Mouse (Mus musculus): ENCODE results near the gene Trhr2. TPM values are rescaled to one million over a fixed set of nuclear protein-coding genes. Genes with fewer than 3 reads are reported as not detected.

Gene Trhr2
- polyA plus RNA-seq, 1 experiment from 2014 or later, result not detected

GRCm38 (mm10) chr8:122336251-122336910 is 24.2 kb downstream of the Trhr2 start:
- no peaks in the 10 kb centered on the region for H3K9me3 ChIP-seq
- peaks cover 41% of the 10 kb centered on the region for H3K36me3 ChIP-seq (replicated peaks)
- H3K27ac ChIP-seq (replicated peaks), result peak overlapping the region; percentile 37; the same call in 1 of the 2 replicates
- peak overlapping the region; percentile 73 for H3K4me3 ChIP-seq
- peaks cover 95% of the 10 kb centered on the region for H3K27me3 ChIP-seq (replicated peaks; ENCODE audit: low read depth, poor library complexity, severe bottlenecking)
- peaks cover 30% of the 10 kb centered on the region for H3K4me1 ChIP-seq
- WGBS, result 1% methylated on average over 81 of the region's 81 CpGs
- peak; percentile 85 for DNase-seq (ENCODE audit: low spot score)

DNA sequence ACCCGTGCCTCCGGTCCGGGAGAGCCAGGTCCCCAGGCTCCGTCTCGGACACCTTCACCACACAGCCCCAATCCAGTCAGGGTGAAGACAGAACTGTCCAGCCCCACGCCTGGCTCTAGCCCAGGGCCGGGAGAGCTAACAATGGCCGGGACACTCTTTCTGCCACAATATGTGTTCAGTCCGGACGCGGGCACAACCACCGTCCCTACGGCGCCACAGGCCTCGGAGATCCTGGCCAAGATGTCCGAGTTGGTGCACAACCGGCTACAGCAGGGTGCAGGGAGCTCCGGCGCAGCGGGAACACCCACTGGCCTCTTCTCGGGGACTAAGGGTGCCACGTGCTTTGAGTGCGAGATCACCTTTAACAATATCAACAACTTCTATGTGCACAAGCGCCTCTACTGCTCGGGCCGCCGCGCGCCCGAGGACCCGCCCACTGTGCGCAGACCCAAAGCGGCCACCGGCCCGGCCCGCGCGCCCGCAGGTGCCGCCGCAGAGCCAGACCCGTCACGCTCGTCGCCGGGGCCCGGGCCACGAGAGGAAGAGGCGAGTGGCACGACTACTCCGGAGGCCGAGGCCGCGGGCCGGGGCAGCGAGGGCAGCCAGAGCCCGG is 24.8 kb downstream of the Trhr2 start:
- Histone ChIP-seq H3K4me3 (peak overlapping the region; percentile 73), H3K27ac (replicated peaks) (peak overlapping the region; percentile 37; the same call in 1 of the 2 replicates), H3K36me3 (replicated peaks) (peaks cover 41% of the 10 kb centered on the region), H3K27me3 (replicated peaks; ENCODE audit: low read depth, poor library complexity, severe bottlenecking) (peaks cover 95% of the 10 kb centered on the region), H3K4me1 (peaks cover 34% of the 10 kb centered on the region), H3K9me3 (no peaks in the 10 kb centered on the region)
- 8% methylated on average over 57 of the region's 57 CpGs for WGBS
- DNase-seq (ENCODE audit: low spot score), result no peak

DNA sequence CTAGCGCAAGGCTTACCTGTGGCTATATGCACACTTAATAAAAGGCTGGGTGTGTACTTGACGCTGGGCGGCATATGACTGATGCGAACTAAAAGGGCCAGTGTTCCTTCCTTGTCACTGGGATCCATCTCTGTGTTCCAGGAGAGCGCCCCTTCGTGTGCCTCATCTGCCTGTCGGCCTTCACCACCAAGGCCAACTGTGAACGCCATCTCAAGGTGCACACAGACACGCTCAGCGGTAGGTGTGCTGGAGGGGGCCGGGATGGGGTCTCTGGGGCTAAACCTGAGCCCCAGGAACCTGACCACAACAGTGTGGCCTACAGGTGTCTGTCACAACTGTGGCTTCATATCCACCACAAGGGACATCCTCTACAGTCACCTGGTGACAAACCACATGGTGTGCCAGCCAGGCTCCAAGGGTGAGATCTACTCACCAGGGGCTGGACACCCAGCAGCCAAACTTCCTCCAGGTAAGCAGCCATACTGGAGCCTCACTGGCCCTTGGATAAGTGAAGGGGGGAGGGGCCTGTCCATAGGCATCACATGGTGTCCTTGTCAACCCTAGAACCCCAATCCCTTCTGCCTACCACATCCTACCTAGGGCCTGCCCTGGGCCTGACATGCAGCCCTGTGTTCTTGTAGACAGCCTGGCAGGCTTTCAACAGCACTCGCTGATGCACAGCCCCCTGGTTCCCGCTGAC is 25.6 kb downstream of the Trhr2 start:
- Histone ChIP-seq H3K36me3 (replicated peaks) (peaks cover 41% of the 10 kb centered on the region), H3K27me3 (replicated peaks; ENCODE audit: low read depth, poor library complexity, severe bottlenecking) (peaks cover 92% of the 10 kb centered on the region), H3K27ac (replicated peaks) (no peak overlapping the region), H3K9me3 (no peaks in the 10 kb centered on the region), H3K4me1 (peaks cover 35% of the 10 kb centered on the region), H3K4me3 (peak overlapping the region; percentile 73)
- no peak for DNase-seq (ENCODE audit: low spot score)
- 85% methylated on average over 13 of the region's 13 CpGs for WGBS

- Histone ChIP-seq H3K4me3 (no peak overlapping the region), H3K36me3 (replicated peaks) (peaks cover 41% of the 10 kb centered on the region), H3K27ac (replicated peaks) (no peak overlapping the region), H3K4me1 (peaks cover 45% of the 10 kb centered on the region), H3K9me3 (no peaks in the 10 kb centered on the region), H3K27me3 (replicated peaks; ENCODE audit: low read depth, poor library complexity, severe bottlenecking) (peaks cover 80% of the 10 kb centered on the region)
- no peak for DNase-seq (ENCODE audit: low spot score)
- whole genome bisulfite sequencing, result 81% methylated on average over 7 of the region's 7 CpGs
Measured at GRCm38 (mm10) chr8:122333531-122333930, 27.0 kb downstream of the Trhr2 start.

DNA sequence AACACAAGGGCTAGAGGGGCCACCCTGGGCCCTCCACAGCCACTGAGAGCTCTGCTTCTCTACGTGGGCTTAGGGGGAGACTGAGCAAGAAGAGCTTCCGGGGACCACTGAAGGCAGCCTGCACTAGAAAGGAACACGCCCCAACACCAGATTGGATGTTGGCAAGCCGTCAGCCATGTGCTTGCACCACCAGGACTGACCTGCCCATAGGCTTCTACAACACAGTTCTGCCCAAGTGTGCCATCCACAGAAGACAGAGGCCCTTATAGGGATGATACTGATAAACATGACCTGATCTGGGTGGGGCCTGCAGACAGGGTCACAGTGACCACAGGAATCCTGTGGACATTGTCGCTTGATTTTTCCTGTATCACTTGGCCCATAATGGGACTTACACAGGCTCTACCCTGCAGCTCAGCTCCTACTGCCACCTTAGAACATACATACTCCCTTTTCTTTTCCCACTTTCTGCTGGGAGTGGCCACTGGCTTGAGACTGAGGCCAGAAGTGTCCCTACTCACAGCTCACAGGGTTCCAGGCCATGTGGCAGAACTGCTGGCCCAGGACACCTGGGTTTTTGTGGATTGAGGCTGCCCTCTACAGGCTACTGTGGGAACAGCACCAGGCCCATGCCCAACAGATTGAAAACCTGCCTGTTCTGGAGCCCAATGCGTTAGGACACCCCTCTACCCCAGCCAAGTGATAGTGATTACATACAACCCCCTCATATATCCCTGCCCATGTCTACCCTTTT is 27.6 kb downstream of the Trhr2 start:
- Histone ChIP-seq H3K27ac (replicated peaks) (no peak overlapping the region), H3K4me1 (peaks cover 46% of the 10 kb centered on the region), H3K36me3 (replicated peaks) (peaks cover 40% of the 10 kb centered on the region), H3K27me3 (replicated peaks; ENCODE audit: low read depth, poor library complexity, severe bottlenecking) (peaks cover 80% of the 10 kb centered on the region), H3K4me3 (no peak overlapping the region), H3K9me3 (no peaks in the 10 kb centered on the region)
- 69% methylated on average over 6 of the region's 6 CpGs for whole genome bisulfite sequencing
- peak; percentile 86 for DNase-seq (ENCODE audit: low spot score)

GRCm38 (mm10) chr8:122331134-122331523 is 29.4 kb downstream of the Trhr2 start:
- H3K36me3 ChIP-seq (replicated peaks), result peaks cover 27% of the 10 kb centered on the region
- WGBS, result 70% methylated on average over 3 of the region's 3 CpGs
- no peaks in the 10 kb centered on the region for H3K9me3 ChIP-seq
- peak overlapping the region; percentile 30; the same call in 1 of the 2 replicates for H3K27ac ChIP-seq (replicated peaks)
- H3K4me1 ChIP-seq, result peaks cover 40% of the 10 kb centered on the region
- no peak overlapping the region for H3K4me3 ChIP-seq
- H3K27me3 ChIP-seq (replicated peaks; ENCODE audit: low read depth, poor library complexity, severe bottlenecking), result peaks cover 73% of the 10 kb centered on the region
- no peak for DNase-seq (ENCODE audit: low spot score)

GRCm38 (mm10) chr8:122330446-122331133 is 30.0 kb downstream of the Trhr2 start:
- DNase-seq (ENCODE audit: low spot score), result no peak
- 77% methylated on average over 12 of the region's 12 CpGs for WGBS
- Histone ChIP-seq H3K27me3 (replicated peaks; ENCODE audit: low read depth, poor library complexity, severe bottlenecking) (peaks cover 73% of the 10 kb centered on the region), H3K27ac (replicated peaks) (0 out of 2 replicates have a peak overlapping the region, but pooled peaks have one; percentile 30), H3K9me3 (no peaks in the 10 kb centered on the region), H3K36me3 (replicated peaks) (peaks cover 27% of the 10 kb centered on the region), H3K4me1 (peaks cover 40% of the 10 kb centered on the region), H3K4me3 (no peak overlapping the region)

DNA sequence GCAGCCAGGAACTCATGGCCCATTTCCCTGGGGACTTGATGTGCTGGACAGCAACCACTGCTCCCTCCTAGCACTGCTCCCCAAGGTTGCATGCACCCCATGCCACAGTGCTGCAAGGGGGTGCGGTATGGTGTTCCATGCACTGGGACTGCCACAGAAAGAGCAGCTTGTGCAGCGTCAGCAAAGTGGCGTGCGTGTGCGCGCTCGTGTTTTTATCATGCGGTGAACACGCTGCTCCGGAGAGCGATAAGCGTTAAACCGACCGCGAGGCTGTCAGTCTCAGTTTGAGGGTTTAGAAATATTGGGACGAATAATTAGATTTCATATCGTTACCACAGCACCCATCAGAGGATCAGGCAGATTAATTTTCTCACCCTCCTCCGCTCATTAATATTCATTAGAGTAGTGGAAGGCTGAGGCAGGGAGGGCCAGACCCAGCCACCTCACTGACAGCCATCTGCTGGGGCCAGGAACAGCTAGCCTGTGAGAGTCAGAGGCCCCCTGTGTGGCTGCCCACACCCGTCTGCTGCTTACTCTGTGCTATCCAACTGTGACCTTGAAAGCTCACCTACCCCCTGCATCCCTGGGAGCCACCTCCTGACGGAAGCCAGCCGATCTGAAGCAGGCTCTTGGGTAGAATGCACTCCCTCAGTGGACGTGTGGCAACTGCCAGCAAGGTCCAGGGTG is 30.9 kb downstream of the Trhr2 start:
- Histone ChIP-seq H3K27me3 (replicated peaks; ENCODE audit: low read depth, poor library complexity, severe bottlenecking) (peaks cover 73% of the 10 kb centered on the region), H3K4me3 (no peak overlapping the region), H3K4me1 (peaks cover 43% of the 10 kb centered on the region), H3K9me3 (no peaks in the 10 kb centered on the region), H3K27ac (replicated peaks) (no peak overlapping the region), H3K36me3 (replicated peaks) (peaks cover 19% of the 10 kb centered on the region)
- DNase-seq (ENCODE audit: low spot score), result no peak
- 77% methylated on average over 22 of the region's 22 CpGs for WGBS

DNA sequence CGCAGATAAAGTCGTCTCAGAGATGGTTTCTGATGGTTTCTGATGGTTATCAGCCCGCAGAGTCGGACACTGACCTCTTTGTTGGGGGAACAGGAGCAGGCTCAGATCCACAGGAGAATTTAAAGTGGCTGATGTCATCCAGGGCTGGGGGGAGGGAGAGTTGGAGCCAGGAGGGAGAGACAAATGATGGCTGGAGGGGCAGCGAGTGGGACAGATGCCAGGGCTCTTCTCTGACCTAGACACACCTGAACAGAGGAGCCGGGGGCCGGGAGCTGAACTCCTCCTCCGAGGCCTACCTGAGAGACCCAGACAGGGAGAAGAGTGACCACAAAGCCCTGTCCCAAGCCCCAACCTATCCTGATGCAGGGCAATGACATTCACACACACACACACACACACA is 31.5 kb downstream of the Trhr2 start:
- DNase-seq (ENCODE audit: low spot score), result no peak
- Histone ChIP-seq H3K27me3 (replicated peaks; ENCODE audit: low read depth, poor library complexity, severe bottlenecking) (peaks cover 71% of the 10 kb centered on the region), H3K36me3 (replicated peaks) (peaks cover 13% of the 10 kb centered on the region), H3K4me1 (peaks cover 49% of the 10 kb centered on the region), H3K4me3 (no peak overlapping the region), H3K27ac (replicated peaks) (no peak overlapping the region), H3K9me3 (no peaks in the 10 kb centered on the region)
- WGBS, result 61% methylated on average over 8 of the region's 8 CpGs

DNA sequence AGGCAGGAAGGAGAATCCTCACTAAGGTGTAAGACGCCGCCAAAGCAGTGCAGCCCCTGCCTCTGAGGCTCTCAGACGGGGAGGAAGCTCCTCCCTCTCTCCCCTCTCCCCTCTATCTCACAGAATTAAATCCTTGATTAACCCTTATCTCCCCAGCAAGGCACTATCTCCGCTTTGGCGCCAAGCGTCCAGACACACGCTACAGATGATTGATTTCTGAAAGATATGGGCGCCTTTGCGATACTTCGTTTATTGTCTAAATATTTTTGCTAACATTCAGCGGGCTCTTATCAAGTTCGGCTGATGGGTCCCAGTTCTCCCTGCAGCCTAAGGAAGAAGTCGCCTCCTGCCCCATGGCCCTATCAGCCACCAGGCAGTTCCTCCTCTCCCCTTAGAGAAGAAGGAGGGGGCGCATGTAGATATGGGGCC is 34.4 kb downstream of the Trhr2 start:
- DNase-seq (ENCODE audit: low spot score), result no peak
- Histone ChIP-seq H3K4me3 (peak overlapping the region; percentile 17; the same call in 1 of the 2 replicates), H3K36me3 (replicated peaks) (no peaks in the 10 kb centered on the region), H3K27ac (replicated peaks) (peak overlapping the region; percentile 36; the same call in 1 of the 2 replicates), H3K27me3 (replicated peaks; ENCODE audit: low read depth, poor library complexity, severe bottlenecking) (peaks cover 62% of the 10 kb centered on the region), H3K9me3 (no peaks in the 10 kb centered on the region), H3K4me1 (peaks cover 59% of the 10 kb centered on the region)
- WGBS, result 18% methylated on average over 14 of the region's 14 CpGs

- Histone ChIP-seq H3K4me3 (no peak overlapping the region), H3K4me1 (peaks cover 65% of the 10 kb centered on the region), H3K9me3 (no peaks in the 10 kb centered on the region), H3K27me3 (replicated peaks; ENCODE audit: low read depth, poor library complexity, severe bottlenecking) (peaks cover 57% of the 10 kb centered on the region), H3K36me3 (replicated peaks) (no peaks in the 10 kb centered on the region), H3K27ac (replicated peaks) (peak overlapping the region; percentile 36; the same call in 1 of the 2 replicates)
- 62% methylated on average over 2 of the region's 2 CpGs for WGBS
- DNase-seq (ENCODE audit: low spot score), result no peak
Measured at GRCm38 (mm10) chr8:122325196-122325595, 35.4 kb downstream of the Trhr2 start.
